Comparison of ENCODE assay signal across 9 mouse cellular contexts in genomic region chr9:101611481-101611880, GRCm38 (mm10).
A peak's percentile ranks its signal among the peaks of the same experiment; 100 is the strongest.
DNase-seq lines count a peak whose midpoint lies in the region; ATAC-seq and TF ChIP-seq lines count a peak whose summit lies in the region.
"Had no signal": no experiment of that assay in that cellular context is flagged by ENCODE, and none has a peak within 500 bp of the region (broad histone marks: within the 10 kb centered on the region; RNA-seq: fewer than 3 reads in every experiment).

No protein-coding gene starts in this region.

- no peak for ATAC-seq in hindbrain, postnatal 0 days
- no peak for ATAC-seq in hindbrain, embryonic 12.5 days (ENCODE audit: low FRiP score)

- no peaks in the 10 kb centered on the region for H3K27me3 ChIP-seq in hindbrain, postnatal 0 days (ENCODE audit: insufficient read depth, low read length)
- H3K27me3 ChIP-seq in hindbrain, embryonic 12.5 days = peaks cover 3% of the 10 kb centered on the region; the same call in 1 of the 2 replicates
- H3K27me3 ChIP-seq in embryonic facial prominence, embryonic 10.5 days (replicated peaks; ENCODE audit: low read depth, poor library complexity, severe bottlenecking) = no peaks in the 10 kb centered on the region
- H3K27me3 ChIP-seq: neural tube, embryonic 13.5 days had no signal

- TF ChIP-seq CTCF in hindbrain, postnatal 0 days (IDR thresholded peaks at IDR 0.05; ENCODE audit: low read depth) = peak; percentile 72

- H3K4me2 ChIP-seq in hindbrain, postnatal 0 days (ENCODE audit: low read depth, low read length) = no peak overlapping the region
- no peak overlapping the region for H3K4me2 ChIP-seq in hindbrain, embryonic 12.5 days (replicated peaks)
- H3K4me2 ChIP-seq: neural tube, embryonic 13.5 days had no signal

- DNase-seq in hindbrain, postnatal 0 days (ENCODE audit: low spot score) = peak; percentile 49
- peak; percentile 14 for DNase-seq in thymus, postnatal 0 days (ENCODE audit: low spot score)
- no peak for DNase-seq in thymus, postnatal 36 days
- DNase-seq in embryonic facial prominence, embryonic 10.5 days (ENCODE audit: low spot score) = peak; percentile 63
- no peak for DNase-seq in ovary, postnatal 14 days (ENCODE audit: low spot score)
- DNase-seq in urinary bladder, postnatal 10 days (ENCODE audit: low spot score) = no peak
- no peak for DNase-seq in ovary, adult 18-20 months (ENCODE audit: low spot score)

- no peak overlapping the region for H3K4me3 ChIP-seq in hindbrain, postnatal 0 days (ENCODE audit: low read length)
- H3K4me3 ChIP-seq in hindbrain, embryonic 12.5 days = no peak overlapping the region
- no peak overlapping the region for H3K4me3 ChIP-seq in embryonic facial prominence, embryonic 10.5 days
- H3K4me3 ChIP-seq: neural tube, embryonic 13.5 days had no signal

- no peaks in the 10 kb centered on the region for H3K9me3 ChIP-seq in hindbrain, postnatal 0 days (ENCODE audit: low read length)
- H3K9me3 ChIP-seq in hindbrain, embryonic 12.5 days (replicated peaks) = no peaks in the 10 kb centered on the region
- H3K9me3 ChIP-seq in embryonic facial prominence, embryonic 10.5 days = no peaks in the 10 kb centered on the region
- H3K9me3 ChIP-seq: neural tube, embryonic 13.5 days had no signal

- no peak overlapping the region for H3K9ac ChIP-seq in hindbrain, postnatal 0 days (replicated peaks; ENCODE audit: low read length)
- no peak overlapping the region for H3K9ac ChIP-seq in hindbrain, embryonic 12.5 days
- H3K9ac ChIP-seq: neural tube, embryonic 13.5 days had no signal

- H3K27ac ChIP-seq in hindbrain, postnatal 0 days = no peak overlapping the region
- no peak overlapping the region for H3K27ac ChIP-seq in hindbrain, embryonic 12.5 days
- no peak overlapping the region for H3K27ac ChIP-seq in embryonic facial prominence, embryonic 10.5 days (replicated peaks)
- H3K27ac ChIP-seq: neural tube, embryonic 13.5 days had no signal

- H3K4me1 ChIP-seq in hindbrain, postnatal 0 days (ENCODE audit: insufficient read depth, low read length) = no peaks in the 10 kb centered on the region; the same call in 1 of the 2 replicates
- no peaks in the 10 kb centered on the region for H3K4me1 ChIP-seq in hindbrain, embryonic 12.5 days
- no peaks in the 10 kb centered on the region for H3K4me1 ChIP-seq in embryonic facial prominence, embryonic 10.5 days
- H3K4me1 ChIP-seq: neural tube, embryonic 13.5 days had no signal

- WGBS in hindbrain, postnatal 0 days = 33% methylated on average over 3 of the region's 3 CpGs
- WGBS in hindbrain, embryonic 12.5 days = 43% methylated on average over 3 of the region's 3 CpGs
- WGBS in embryonic facial prominence, embryonic 10.5 days = 39% methylated on average over 3 of the region's 3 CpGs

- no peaks in the 10 kb centered on the region for H3K36me3 ChIP-seq in hindbrain, postnatal 0 days (ENCODE audit: insufficient read depth, low read length)
- no peaks in the 10 kb centered on the region for H3K36me3 ChIP-seq in hindbrain, embryonic 12.5 days
- no peaks in the 10 kb centered on the region for H3K36me3 ChIP-seq in embryonic facial prominence, embryonic 10.5 days (replicated peaks)
- H3K36me3 ChIP-seq: neural tube, embryonic 13.5 days had no signal

Comparison
In these comparisons a context has a peak if more than half of its experiments do, and no peak if none do; other contexts are left out.
1. DNase-seq: peak in hindbrain, postnatal 0 days (single experiment), thymus, postnatal 0 days (single experiment) and embryonic facial prominence, embryonic 10.5 days (single experiment); none in thymus, postnatal 36 days (0 of 2), ovary, postnatal 14 days (single experiment), urinary bladder, postnatal 10 days (single experiment) and ovary, adult 18-20 months (single experiment).